8 mouse cellular contexts compared by ENCODE assay signal in genomic region chr9:43339614-43340020, GRCm38 (mm10). TPM values are rescaled to one million over a fixed set of nuclear protein-coding genes. Genes with fewer than 3 reads are reported as not detected.
DNase-seq lines count a peak whose midpoint lies in the region; ATAC-seq and TF ChIP-seq lines count a peak whose summit lies in the region.

No protein-coding gene starts in this region.

- no peak for TF ChIP-seq EP300 in lung, postnatal 0 days (IDR thresholded peaks at IDR 0.05)

- peak; percentile 74 for TF ChIP-seq CTCF in E14TG2a.4 (conservative IDR thresholded peaks at IDR 0.05; ENCODE audit: low read length)
- peak; percentile 85 for TF ChIP-seq CTCF in lung, postnatal 0 days (IDR thresholded peaks at IDR 0.05)

- WGBS in heart, embryonic 14.5 days = 0% methylated on average over 2 of the region's 2 CpGs
- 0% methylated on average over 2 of the region's 2 CpGs for WGBS in lung, postnatal 0 days

- no peaks in the 10 kb centered on the region for H3K4me1 ChIP-seq in E14TG2a.4 (replicated peaks; ENCODE audit: low read depth, low read length)
- no peaks in the 10 kb centered on the region for H3K4me1 ChIP-seq in heart, embryonic 14.5 days (ENCODE audit: control insufficient read depth in 2 of 2, insufficient read depth in 2 of 2, low read length in 2 of 2)
- H3K4me1 ChIP-seq in lung, postnatal 0 days (ENCODE audit: insufficient read depth, low read depth, low read length) = no peaks in the 10 kb centered on the region

- peak; percentile 16; the same call in 1 of the 2 replicates for ATAC-seq in heart, embryonic 14.5 days (ENCODE audit: insufficient number of reproducible peaks, insufficient read depth, low FRiP score, low read depth)
- ATAC-seq in lung, postnatal 0 days = no peak

- peak; percentile 82 for DNase-seq in adrenal gland, postnatal 10 days
- peak; percentile 75 for DNase-seq in embryo, embryonic 9.5 days (ENCODE audit: extremely low spot score)
- peak; percentile 60 to 90 for DNase-seq in layer of hippocampus, adult 18-20 months (ENCODE audit: low spot score in 2 of 2)
- peak; percentile 40 for DNase-seq in lung, postnatal 0 days (ENCODE audit: low spot score)
- DNase-seq in retina, postnatal 7 days (ENCODE audit: low read depth, low spot score) = peak; percentile 67
- peak; percentile 52 to 78 for DNase-seq in urinary bladder, postnatal 4 days (ENCODE audit: low spot score in 2 of 2)

- H3K27me3 ChIP-seq in E14TG2a.4 (ENCODE audit: insufficient read depth, low read length) = peaks cover 29% of the 10 kb centered on the region
- 0 out of 2 replicates have a peak, but pooled peaks cover 5% of the 10 kb centered on the region for H3K27me3 ChIP-seq in heart, embryonic 14.5 days (ENCODE audit: control insufficient read depth, insufficient read depth, low read length)
- H3K27me3 ChIP-seq in lung, postnatal 0 days (replicated peaks; ENCODE audit: insufficient read depth, low read length) = no peaks in the 10 kb centered on the region

- H3K27ac ChIP-seq in heart, embryonic 14.5 days (replicated peaks in 1 of 2; ENCODE audit: control insufficient read depth in 1 of 2, insufficient read depth in 1 of 2, low read depth in 2 of 2, low read length in 2 of 2) = no peak overlapping the region
- H3K27ac ChIP-seq in lung, postnatal 0 days (ENCODE audit: low read length) = no peak overlapping the region

- no peaks in the 10 kb centered on the region for H3K9me3 ChIP-seq in E14TG2a.4 (ENCODE audit: low read length)
- no peaks in the 10 kb centered on the region for H3K9me3 ChIP-seq in heart, embryonic 14.5 days (ENCODE audit: control insufficient read depth, low read length)
- no peaks in the 10 kb centered on the region for H3K9me3 ChIP-seq in lung, postnatal 0 days (ENCODE audit: low read length)

- no peaks in the 10 kb centered on the region for H3K36me3 ChIP-seq in E14TG2a.4 (ENCODE audit: insufficient read depth, low read length)
- no peaks in the 10 kb centered on the region for H3K36me3 ChIP-seq in heart, embryonic 14.5 days (ENCODE audit: control insufficient read depth, insufficient read depth, low read length)
- H3K36me3 ChIP-seq in lung, postnatal 0 days (ENCODE audit: insufficient read depth, low read length) = no peaks in the 10 kb centered on the region

- H3K4me2 ChIP-seq in heart, embryonic 14.5 days (ENCODE audit: low read length) = no peak overlapping the region
- H3K4me2 ChIP-seq in lung, postnatal 0 days (replicated peaks; ENCODE audit: low read depth, low read length) = no peak overlapping the region

- H3K4me3 ChIP-seq in E14TG2a.4 (replicated peaks; ENCODE audit: low read length) = no peak overlapping the region
- no peak overlapping the region for H3K4me3 ChIP-seq in heart, embryonic 14.5 days (ENCODE audit: control insufficient read depth in 1 of 2, insufficient read depth in 1 of 2, low read depth in 1 of 2, low read length in 2 of 2)
- H3K4me3 ChIP-seq in lung, postnatal 0 days (ENCODE audit: low read depth, low read length) = no peak overlapping the region

- no peak overlapping the region for H3K9ac ChIP-seq in heart, embryonic 14.5 days (ENCODE audit: low read length)
- H3K9ac ChIP-seq in lung, postnatal 0 days (replicated peaks; ENCODE audit: low read depth) = no peak overlapping the region

RNA-seq across cellular contexts. Expression of gene Trim29, which starts 29.0 kb away (rescaled TPM):
- under 1 TPM in 1 of 2 experiments, not detected in 1; 0.12 TPM for total RNA-seq in adrenal gland, postnatal 10 days (2021)
- 0.09 TPM in 1 of 2 replicates, not detected in the other for polyA plus RNA-seq in heart, embryonic 14.5 days (2014; fragmentation: Nextera tagmentation; extraction: Ambion mirVana)
- total RNA-seq in layer of hippocampus, adult 18-20 months (2021) = under 1 TPM; 0.23 to 0.69 TPM
- polyA plus RNA-seq in lung, postnatal 0 days (2015; fragmentation: Nextera tagmentation; extraction: Ambion mirVana) = 0.87 and 1.1 TPM in 2 replicates
